Mouse (Mus musculus): ENCODE data around the gene Nckap5. TPM values are rescaled to one million over a fixed set of nuclear protein-coding genes. Genes with fewer than 3 reads are reported as not detected.

Gene Nckap5
- polyA plus RNA-seq, 1 experiment: 3.1 TPM

GRCm38 (mm10) chr1:126471419-126471818 is 359.2 kb downstream of the Nckap5 start:
- TF ChIP-seq POLR2A (IDR thresholded peaks at IDR 0.05; ENCODE audit: low read depth, low read length): no peak
- no peak for TF ChIP-seq CTCF (conservative IDR thresholded peaks at IDR 0.05; ENCODE audit: insufficient read depth, insufficient read length, low read depth, low read length)
- no peaks in the 10 kb centered on the region for H3K36me3 ChIP-seq (ENCODE audit: control insufficient read depth, insufficient read depth, low read length)
- DNase-seq: no peak
- no peak overlapping the region for H3K4me3 ChIP-seq (ENCODE audit: insufficient read depth, low read depth, low read length)
- H3K27me3 ChIP-seq (replicated peaks; ENCODE audit: control insufficient read depth, insufficient read depth, low read length): no peaks in the 10 kb centered on the region
- 68% methylated on average over 2 of the region's 2 CpGs for WGBS
- no peaks in the 10 kb centered on the region for H3K4me1 ChIP-seq (ENCODE audit: control insufficient read depth, insufficient read depth, low read length)
- H3K27ac ChIP-seq (ENCODE audit: insufficient read depth, low read depth, low read length): no peak overlapping the region

GRCm38 (mm10) chr1:126470883-126471282 is 359.7 kb downstream of the Nckap5 start:
- TF ChIP-seq CTCF (conservative IDR thresholded peaks at IDR 0.05; ENCODE audit: insufficient read depth, insufficient read length, low read depth, low read length) (no peak), POLR2A (IDR thresholded peaks at IDR 0.05; ENCODE audit: low read depth, low read length) (no peak)
- H3K4me1 ChIP-seq (ENCODE audit: control insufficient read depth, insufficient read depth, low read length): no peaks in the 10 kb centered on the region
- DNase-seq: no peak
- WGBS: 66% methylated on average over 2 of the region's 2 CpGs
- H3K27ac ChIP-seq (ENCODE audit: insufficient read depth, low read depth, low read length): no peak overlapping the region
- H3K4me3 ChIP-seq (ENCODE audit: insufficient read depth, low read depth, low read length): no peak overlapping the region
- H3K27me3 ChIP-seq (replicated peaks; ENCODE audit: control insufficient read depth, insufficient read depth, low read length): no peaks in the 10 kb centered on the region
- no peaks in the 10 kb centered on the region for H3K36me3 ChIP-seq (ENCODE audit: control insufficient read depth, insufficient read depth, low read length)

- Histone ChIP-seq H3K27ac (ENCODE audit: insufficient read depth, low read depth, low read length) (no peak overlapping the region), H3K4me3 (ENCODE audit: insufficient read depth, low read depth, low read length) (no peak overlapping the region), H3K36me3 (ENCODE audit: control insufficient read depth, insufficient read depth, low read length) (no peaks in the 10 kb centered on the region), H3K27me3 (replicated peaks; ENCODE audit: control insufficient read depth, insufficient read depth, low read length) (no peaks in the 10 kb centered on the region), H3K4me1 (ENCODE audit: control insufficient read depth, insufficient read depth, low read length) (no peaks in the 10 kb centered on the region)
- 85% methylated on average over 5 of the region's 5 CpGs for WGBS
- no peak for TF ChIP-seq POLR2A (IDR thresholded peaks at IDR 0.05; ENCODE audit: low read depth, low read length)
- TF ChIP-seq CTCF (conservative IDR thresholded peaks at IDR 0.05; ENCODE audit: insufficient read depth, insufficient read length, low read depth, low read length): no peak
- no peak for DNase-seq
These were observed 360.6 kb downstream of the Nckap5 start for GRCm38 (mm10) chr1:126469818-126470544.

GRCm38 (mm10) chr1:126461527-126462354 is 368.9 kb downstream of the Nckap5 start:
- no peaks in the 10 kb centered on the region for H3K4me1 ChIP-seq (ENCODE audit: control insufficient read depth, insufficient read depth, low read length)
- no peaks in the 10 kb centered on the region for H3K36me3 ChIP-seq (ENCODE audit: control insufficient read depth, insufficient read depth, low read length)
- WGBS: 55% methylated on average over 11 of the region's 11 CpGs
- no peak for TF ChIP-seq POLR2A (IDR thresholded peaks at IDR 0.05; ENCODE audit: low read depth, low read length)
- TF ChIP-seq CTCF (conservative IDR thresholded peaks at IDR 0.05; ENCODE audit: insufficient read depth, insufficient read length, low read depth, low read length): no peak
- H3K27ac ChIP-seq (ENCODE audit: insufficient read depth, low read depth, low read length): no peak overlapping the region
- H3K4me3 ChIP-seq (ENCODE audit: insufficient read depth, low read depth, low read length): no peak overlapping the region
- DNase-seq: no peak
- H3K27me3 ChIP-seq (replicated peaks; ENCODE audit: control insufficient read depth, insufficient read depth, low read length): no peaks in the 10 kb centered on the region

- TF ChIP-seq POLR2A (IDR thresholded peaks at IDR 0.05; ENCODE audit: low read depth, low read length): no peak
- TF ChIP-seq CTCF (conservative IDR thresholded peaks at IDR 0.05; ENCODE audit: insufficient read depth, insufficient read length, low read depth, low read length): no peak
- Histone ChIP-seq H3K4me3 (ENCODE audit: insufficient read depth, low read depth, low read length) (no peak overlapping the region), H3K36me3 (ENCODE audit: control insufficient read depth, insufficient read depth, low read length) (no peaks in the 10 kb centered on the region), H3K27me3 (replicated peaks; ENCODE audit: control insufficient read depth, insufficient read depth, low read length) (no peaks in the 10 kb centered on the region), H3K4me1 (ENCODE audit: control insufficient read depth, insufficient read depth, low read length) (no peaks in the 10 kb centered on the region), H3K27ac (ENCODE audit: insufficient read depth, low read depth, low read length) (no peak overlapping the region)
- WGBS: 34% methylated on average over 1 of the region's 1 CpGs
- no peak for DNase-seq
These were observed 372.9 kb downstream of the Nckap5 start for GRCm38 (mm10) chr1:126457739-126458138.

GRCm38 (mm10) chr1:126454504-126455173 is 376.0 kb downstream of the Nckap5 start:
- WGBS: 80% methylated on average over 9 of the region's 9 CpGs

More at GRCm38 (mm10) chr1:126454504-126455173, 376.0 kb downstream of the Nckap5 start:
- no peaks in the 10 kb centered on the region for H3K36me3 ChIP-seq (ENCODE audit: control insufficient read depth, insufficient read depth, low read length)
- H3K4me1 ChIP-seq (ENCODE audit: control insufficient read depth, insufficient read depth, low read length): no peaks in the 10 kb centered on the region
- H3K27me3 ChIP-seq (replicated peaks; ENCODE audit: control insufficient read depth, insufficient read depth, low read length): no peaks in the 10 kb centered on the region; the same call in 1 of the 2 replicates
- H3K27ac ChIP-seq (ENCODE audit: insufficient read depth, low read depth, low read length): no peak overlapping the region
- no peak overlapping the region for H3K4me3 ChIP-seq (ENCODE audit: insufficient read depth, low read depth, low read length)
- TF ChIP-seq CTCF (conservative IDR thresholded peaks at IDR 0.05; ENCODE audit: insufficient read depth, insufficient read length, low read depth, low read length) (no peak), POLR2A (IDR thresholded peaks at IDR 0.05; ENCODE audit: low read depth, low read length) (no peak)
- DNase-seq: no peak
